Mouse (Mus musculus) neural tube, embryonic 15.5 days (tissue): ENCODE measurements at regions not wholly inside any gene's neighbourhood (a gene's known extent, or its start where the extent isn't known, plus 50 kb on each side); places are given as distances from the start of the nearest gene placed in this dataset.

Experiments used
- ATAC-seq: fragments of 200-750 bp; cut with Nextera tagmentation; 2 replicates; pipeline ENCODE4 v1.8.0; 2017; ENCODE audit warnings: mild to moderate bottlenecking, moderate TSS enrichment, moderate library complexity; ENCODE audit not compliant: low FRiP score
- H3K27ac ChIP-seq: fragments of 300-500 bp; sonication (generic); replicated peaks from 2 replicates; pipeline ENCODE4 v1.5.1; 2015; ENCODE audit warnings: mild to moderate bottlenecking, inconsistent platforms
- H3K27me3 ChIP-seq: fragments of 300-500 bp; sonication (generic); replicated peaks from 2 replicates; pipeline ENCODE4 v1.6.1; 2015; ENCODE audit warnings: inconsistent platforms
- H3K36me3 ChIP-seq: fragments of 300-500 bp; sonication (generic); 2 replicates; pipeline ENCODE4 v1.6.1; 2015; ENCODE audit warnings: inconsistent platforms
- H3K4me1 ChIP-seq: fragments of 300-500 bp; sonication (generic); 2 replicates; pipeline ENCODE4 v1.6.1; 2015; ENCODE audit warnings: inconsistent platforms
- H3K4me2 ChIP-seq: fragments of 300-500 bp; sonication (generic); 2 replicates; pipeline ENCODE4 v1.6.1; 2015; ENCODE audit warnings: inconsistent platforms, mild to moderate bottlenecking, moderate library complexity
- H3K4me3 ChIP-seq: fragments of 300-500 bp; sonication (generic); replicated peaks from 2 replicates; pipeline ENCODE4 v1.5.1; 2015; ENCODE audit warnings: mild to moderate bottlenecking, inconsistent platforms
- H3K9ac ChIP-seq: fragments of 300-500 bp; sonication (generic); replicated peaks from 2 replicates; pipeline ENCODE4 v1.6.1; 2015; ENCODE audit warnings: mild to moderate bottlenecking, inconsistent platforms
- H3K9me3 ChIP-seq: fragments of 300-500 bp; sonication (generic); replicated peaks from 2 replicates; pipeline ENCODE4 v1.6.1; 2016; ENCODE audit warnings: inconsistent platforms
- WGBS: fragments of 180-500 bp; shearing (Covaris S2); methylation state at CpG from one replicate; pipeline ENCODE4 v1.1.7; 2015; ENCODE audit warnings: mixed read lengths; 5-methylcytosine and 5-hydroxymethylcytosine counted together

GRCm38 (mm10) chr13:99814801-99815200, 86.1 kb downstream of the Cartpt start:
- WGBS = 37% methylated on average over 2 of the region's 2 CpGs

GRCm38 (mm10) chr13:99814033-99814556, 86.8 kb downstream of the Cartpt start:
- no peak for ATAC-seq
- Histone ChIP-seq H3K27ac (no peak overlapping the region), H3K36me3 (no peaks in the 10 kb centered on the region), H3K27me3 (no peaks in the 10 kb centered on the region), H3K4me1 (peaks cover 3% of the 10 kb centered on the region; the same call in 1 of the 2 replicates), H3K9ac (no peak overlapping the region), H3K9me3 (no peaks in the 10 kb centered on the region), H3K4me2 (no peak overlapping the region), H3K4me3 (no peak overlapping the region)
- WGBS = 39% methylated on average over 6 of the region's 6 CpGs

More at GRCm38 (mm10) chr13:99814801-99815200, 86.1 kb downstream of the Cartpt start:
- Histone ChIP-seq H3K4me3 (no peak overlapping the region), H3K9me3 (no peaks in the 10 kb centered on the region), H3K4me2 (no peak overlapping the region), H3K27ac (no peak overlapping the region), H3K9ac (no peak overlapping the region), H3K36me3 (no peaks in the 10 kb centered on the region), H3K4me1 (peaks cover 3% of the 10 kb centered on the region; the same call in 1 of the 2 replicates), H3K27me3 (no peaks in the 10 kb centered on the region)
- no peak for ATAC-seq

GRCm38 (mm10) chr13:99794448-99794847, 106.4 kb downstream of the Cartpt start:
- Histone ChIP-seq H3K27ac (no peak overlapping the region), H3K27me3 (no peaks in the 10 kb centered on the region), H3K4me1 (peaks cover 8% of the 10 kb centered on the region; the same call in 1 of the 2 replicates), H3K9me3 (no peaks in the 10 kb centered on the region), H3K4me3 (no peak overlapping the region), H3K4me2 (no peak overlapping the region), H3K9ac (no peak overlapping the region), H3K36me3 (no peaks in the 10 kb centered on the region)
- ATAC-seq = no peak
- 59% methylated on average over 6 of the region's 6 CpGs for WGBS

DNA sequence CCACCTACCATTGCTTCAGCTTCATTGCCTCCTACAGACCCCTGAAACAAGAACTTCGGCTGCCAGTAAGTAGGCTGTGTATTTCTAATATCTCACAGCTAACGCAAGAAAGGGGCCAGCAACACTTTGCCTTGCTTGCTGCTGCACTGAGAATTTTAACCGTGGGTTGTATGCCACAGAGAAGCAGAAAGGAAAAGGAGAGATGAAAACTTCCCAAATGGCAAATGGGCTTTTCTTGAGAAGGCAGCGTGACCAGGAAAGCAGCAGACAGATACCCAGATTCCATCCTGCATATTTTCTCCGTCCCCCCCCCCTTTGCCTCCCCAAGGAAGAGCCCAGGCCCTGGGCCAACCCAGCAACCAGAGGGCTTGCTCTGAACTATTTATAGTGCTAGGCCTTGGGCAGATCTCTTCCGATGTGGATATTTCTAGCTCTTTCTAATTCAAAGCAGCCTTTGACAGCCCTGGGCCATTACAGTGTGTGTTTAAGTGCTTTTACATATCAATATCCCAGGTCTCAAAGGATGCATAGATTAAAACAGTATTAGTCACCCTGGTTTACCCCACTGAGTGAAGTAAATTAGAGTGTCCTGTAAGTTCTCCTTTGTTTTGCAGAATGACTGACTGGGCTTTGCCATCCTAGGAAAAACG, 107.0 kb downstream of the Cartpt start:
- no peak overlapping the region for H3K4me3 ChIP-seq
- 51% methylated on average over 7 of the region's 7 CpGs for WGBS
- ATAC-seq = no peak
- H3K36me3 ChIP-seq = no peaks in the 10 kb centered on the region
- no peak overlapping the region for H3K27ac ChIP-seq
- no peak overlapping the region for H3K4me2 ChIP-seq
- H3K27me3 ChIP-seq = no peaks in the 10 kb centered on the region
- no peak overlapping the region for H3K9ac ChIP-seq
- no peaks in the 10 kb centered on the region for H3K9me3 ChIP-seq
- peaks cover 8% of the 10 kb centered on the region; the same call in 1 of the 2 replicates for H3K4me1 ChIP-seq

- Histone ChIP-seq H3K4me3 (no peak overlapping the region), H3K4me1 (peaks cover 8% of the 10 kb centered on the region; the same call in 1 of the 2 replicates), H3K9me3 (no peaks in the 10 kb centered on the region), H3K27me3 (no peaks in the 10 kb centered on the region), H3K36me3 (no peaks in the 10 kb centered on the region), H3K9ac (no peak overlapping the region), H3K27ac (no peak overlapping the region), H3K4me2 (no peak overlapping the region)
- WGBS = 81% methylated on average over 6 of the region's 6 CpGs
- ATAC-seq = no peak
Measured at GRCm38 (mm10) chr13:99793001-99793400, 107.9 kb downstream of the Cartpt start.

GRCm38 (mm10) chr13:99790951-99791350, 109.9 kb downstream of the Cartpt start:
- no peaks in the 10 kb centered on the region for H3K9me3 ChIP-seq
- H3K4me2 ChIP-seq = no peak overlapping the region
- H3K27me3 ChIP-seq = no peaks in the 10 kb centered on the region
- ATAC-seq = no peak
- WGBS = 75% methylated on average over 5 of the region's 5 CpGs
- H3K4me1 ChIP-seq = peaks cover 8% of the 10 kb centered on the region; the same call in 1 of the 2 replicates
- H3K27ac ChIP-seq = no peak overlapping the region
- H3K9ac ChIP-seq = no peak overlapping the region
- no peaks in the 10 kb centered on the region for H3K36me3 ChIP-seq
- H3K4me3 ChIP-seq = no peak overlapping the region

DNA sequence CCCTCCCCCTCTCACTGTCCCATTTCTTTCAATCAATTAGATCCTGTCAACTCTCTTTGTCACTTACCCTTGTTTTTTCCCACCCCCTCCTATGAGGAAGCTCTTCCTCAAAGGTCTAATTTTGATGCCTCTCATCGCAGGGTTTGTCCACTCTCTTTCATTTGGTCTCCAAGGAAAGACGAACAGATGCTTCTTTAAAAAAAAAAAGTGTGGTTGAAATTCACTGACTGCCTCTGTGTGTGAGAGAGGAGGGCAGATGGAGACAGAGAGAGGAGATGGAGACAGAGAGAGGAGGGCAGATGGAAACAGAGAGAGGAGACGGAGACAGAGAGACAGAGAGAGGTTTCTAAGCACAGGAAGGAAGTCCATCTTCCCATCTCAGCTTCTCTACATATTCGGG, 113.1 kb downstream of the Cartpt start:
- Histone ChIP-seq H3K4me3 (no peak overlapping the region), H3K4me2 (no peak overlapping the region), H3K9me3 (no peaks in the 10 kb centered on the region), H3K4me1 (no peaks in the 10 kb centered on the region), H3K27ac (no peak overlapping the region), H3K36me3 (no peaks in the 10 kb centered on the region), H3K9ac (no peak overlapping the region), H3K27me3 (no peaks in the 10 kb centered on the region)
- 58% methylated on average over 4 of the region's 4 CpGs for WGBS
- ATAC-seq = no peak

DNA sequence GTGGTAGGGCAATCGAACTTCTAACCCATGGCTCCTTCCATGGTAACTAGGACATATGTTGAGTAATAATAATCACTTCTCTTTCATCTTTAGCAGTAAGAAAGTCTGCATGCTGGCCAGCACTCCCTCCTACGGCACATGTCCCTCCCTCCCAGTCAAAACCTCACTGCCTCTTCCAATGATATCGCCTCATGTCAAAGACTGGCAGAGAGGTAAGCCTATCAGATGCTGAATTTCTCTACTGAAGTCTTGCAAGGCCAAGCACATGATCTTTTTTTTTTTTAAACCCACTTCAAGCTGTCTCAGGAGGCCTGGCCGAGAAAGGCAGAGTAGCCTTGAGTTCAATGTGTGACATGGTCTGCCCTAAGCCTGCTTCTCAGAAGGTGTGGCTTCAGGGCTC, 115.5 kb downstream of the Cartpt start:
- WGBS = 80% methylated on average over 4 of the region's 4 CpGs
- Histone ChIP-seq H3K4me2 (no peak overlapping the region), H3K27me3 (no peaks in the 10 kb centered on the region), H3K9ac (no peak overlapping the region), H3K36me3 (no peaks in the 10 kb centered on the region), H3K4me1 (peaks cover 13% of the 10 kb centered on the region), H3K4me3 (no peak overlapping the region), H3K9me3 (no peaks in the 10 kb centered on the region), H3K27ac (no peak overlapping the region)
- no peak for ATAC-seq

GRCm38 (mm10) chr13:99784314-99784713, 116.6 kb downstream of the Cartpt start:
- no peak overlapping the region for H3K4me3 ChIP-seq
- 89% methylated on average over 2 of the region's 2 CpGs for WGBS
- no peak overlapping the region for H3K4me2 ChIP-seq
- no peak for ATAC-seq
- no peaks in the 10 kb centered on the region for H3K36me3 ChIP-seq
- H3K9me3 ChIP-seq = no peaks in the 10 kb centered on the region
- H3K27ac ChIP-seq = no peak overlapping the region
- peaks cover 13% of the 10 kb centered on the region for H3K4me1 ChIP-seq
- no peaks in the 10 kb centered on the region for H3K27me3 ChIP-seq
- H3K9ac ChIP-seq = no peak overlapping the region

DNA sequence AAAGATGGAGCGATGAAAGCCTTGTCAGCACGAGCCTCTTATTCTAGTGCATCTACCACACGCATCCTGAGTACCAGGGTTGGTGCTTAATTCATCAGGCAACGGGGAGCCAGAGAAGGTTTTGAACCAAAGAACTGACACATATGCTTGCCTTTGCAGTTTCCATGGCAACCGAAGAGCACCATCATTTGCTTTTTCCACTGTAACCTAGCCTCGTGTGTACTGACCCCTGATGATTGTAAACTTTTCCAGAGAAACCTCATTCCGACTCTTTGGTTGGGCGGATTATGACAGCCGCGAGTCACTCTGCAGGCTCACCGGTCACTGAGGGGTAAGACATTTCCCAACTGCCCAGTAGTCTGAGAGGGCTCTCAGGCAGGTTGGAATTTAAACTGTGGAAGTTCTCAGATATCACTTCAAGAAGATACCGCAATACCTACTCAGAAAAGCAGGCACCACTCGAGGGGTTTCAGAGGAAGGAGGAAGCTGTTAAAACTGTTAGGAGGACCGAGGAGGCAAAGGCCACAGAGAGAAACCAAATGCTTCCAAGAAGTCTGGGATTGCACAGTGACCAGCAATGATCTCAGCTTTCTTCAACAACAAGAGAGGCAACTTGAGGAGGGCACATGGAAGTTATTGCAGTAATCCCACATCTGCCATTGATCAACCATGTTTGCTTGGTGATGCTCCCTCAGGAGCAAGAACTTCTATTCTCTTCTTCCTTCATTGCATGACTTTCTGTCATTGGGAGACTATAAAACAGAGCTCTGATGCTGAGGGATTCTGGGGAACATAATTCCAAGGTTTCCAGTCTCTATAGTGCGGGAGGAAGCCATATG, 117.8 kb downstream of the Cartpt start:
- Histone ChIP-seq H3K4me1 (peaks cover 13% of the 10 kb centered on the region), H3K27ac (no peak overlapping the region), H3K36me3 (no peaks in the 10 kb centered on the region), H3K4me3 (no peak overlapping the region), H3K4me2 (no peak overlapping the region), H3K9me3 (no peaks in the 10 kb centered on the region), H3K9ac (no peak overlapping the region), H3K27me3 (no peaks in the 10 kb centered on the region)
- 72% methylated on average over 15 of the region's 15 CpGs for WGBS
- ATAC-seq = no peak

GRCm38 (mm10) chr13:99781616-99782015, 119.3 kb downstream of the Cartpt start:
- no peaks in the 10 kb centered on the region for H3K36me3 ChIP-seq
- no peak overlapping the region for H3K4me2 ChIP-seq
- WGBS = 78% methylated on average over 4 of the region's 4 CpGs
- no peak for ATAC-seq
- peaks cover 13% of the 10 kb centered on the region for H3K4me1 ChIP-seq
- H3K9me3 ChIP-seq = no peaks in the 10 kb centered on the region
- no peak overlapping the region for H3K27ac ChIP-seq
- no peak overlapping the region for H3K9ac ChIP-seq
- no peak overlapping the region for H3K4me3 ChIP-seq
- no peaks in the 10 kb centered on the region for H3K27me3 ChIP-seq
